Mouse (Mus musculus) hindlimb bud, embryonic 11.5 days (tissue): ENCODE measurements around the gene Anapc5.

Experiments used
- DNase-seq: peaks from one replicate; pipeline ENCODE4 v3.0.0-alpha.2; 2012; ENCODE audit warnings: low read depth, low spot score; ENCODE audit errors: extremely low spot score

Anapc5 gene

DNA sequence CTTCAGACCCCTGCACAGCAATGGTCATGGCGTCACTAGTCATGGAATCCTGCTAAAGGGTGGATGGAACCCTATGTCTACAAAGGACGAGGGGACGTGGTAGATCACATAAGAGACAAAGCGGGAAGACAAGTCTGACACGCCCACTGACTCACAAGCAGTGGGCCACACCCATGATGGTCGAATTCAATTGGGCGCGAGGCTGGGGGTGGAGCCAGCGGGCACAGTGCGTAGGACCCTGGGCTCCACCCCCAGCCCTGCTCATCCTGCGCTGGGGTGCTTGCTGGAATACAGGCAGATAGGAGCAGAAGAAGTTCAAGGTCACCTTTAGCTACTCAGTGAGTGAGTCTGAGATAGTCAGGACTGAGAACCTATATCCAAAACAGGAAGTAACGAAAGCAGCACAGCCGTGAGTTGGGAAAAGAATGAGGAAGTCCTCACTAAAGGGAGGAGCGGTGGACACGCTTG lies 52.0 kb downstream of the Anapc5 start:
- DNase-seq = no peak

DNA sequence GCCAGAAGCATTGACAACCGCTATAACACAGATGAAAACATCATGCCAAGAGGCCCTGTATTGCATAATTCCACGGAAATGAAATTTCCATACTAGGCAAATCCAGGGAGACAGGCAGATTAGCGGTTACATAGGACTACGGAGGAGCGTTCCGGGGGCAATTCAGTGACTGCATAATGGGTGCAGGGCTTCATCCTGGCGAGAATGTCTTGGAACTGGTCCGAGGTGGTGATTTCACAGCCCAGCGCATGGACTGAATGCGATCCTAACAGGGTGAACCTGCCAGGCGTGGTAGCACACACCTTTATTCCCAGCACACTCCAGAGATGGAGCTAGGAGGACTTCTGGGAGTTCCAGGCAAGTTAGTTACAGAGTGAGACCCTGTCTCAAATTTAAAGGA lies 53.9 kb downstream of the Anapc5 start:
- DNase-seq = no peak

DNA sequence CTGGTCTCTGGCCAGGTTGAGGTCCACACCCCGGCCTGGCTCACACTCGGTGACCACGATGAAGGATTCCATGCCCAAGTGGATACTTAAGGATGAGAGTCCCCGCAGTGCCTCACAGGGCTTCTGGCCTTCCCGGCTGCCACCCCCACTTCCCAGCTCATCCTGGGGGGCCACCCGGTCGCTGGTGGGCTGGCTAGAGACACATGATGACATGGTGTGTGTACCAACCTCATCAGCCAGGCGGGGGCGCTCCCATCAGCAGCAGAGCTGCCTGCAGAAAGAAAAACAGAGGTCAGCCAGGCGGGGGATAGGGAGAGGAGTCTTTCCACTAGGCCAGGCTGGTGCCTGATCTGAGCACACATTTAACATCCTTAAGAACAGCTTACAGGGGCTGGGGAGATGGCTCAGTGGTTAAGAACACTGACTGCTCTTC lies 57.1 kb downstream of the Anapc5 start:
- no peak for DNase-seq

DNA sequence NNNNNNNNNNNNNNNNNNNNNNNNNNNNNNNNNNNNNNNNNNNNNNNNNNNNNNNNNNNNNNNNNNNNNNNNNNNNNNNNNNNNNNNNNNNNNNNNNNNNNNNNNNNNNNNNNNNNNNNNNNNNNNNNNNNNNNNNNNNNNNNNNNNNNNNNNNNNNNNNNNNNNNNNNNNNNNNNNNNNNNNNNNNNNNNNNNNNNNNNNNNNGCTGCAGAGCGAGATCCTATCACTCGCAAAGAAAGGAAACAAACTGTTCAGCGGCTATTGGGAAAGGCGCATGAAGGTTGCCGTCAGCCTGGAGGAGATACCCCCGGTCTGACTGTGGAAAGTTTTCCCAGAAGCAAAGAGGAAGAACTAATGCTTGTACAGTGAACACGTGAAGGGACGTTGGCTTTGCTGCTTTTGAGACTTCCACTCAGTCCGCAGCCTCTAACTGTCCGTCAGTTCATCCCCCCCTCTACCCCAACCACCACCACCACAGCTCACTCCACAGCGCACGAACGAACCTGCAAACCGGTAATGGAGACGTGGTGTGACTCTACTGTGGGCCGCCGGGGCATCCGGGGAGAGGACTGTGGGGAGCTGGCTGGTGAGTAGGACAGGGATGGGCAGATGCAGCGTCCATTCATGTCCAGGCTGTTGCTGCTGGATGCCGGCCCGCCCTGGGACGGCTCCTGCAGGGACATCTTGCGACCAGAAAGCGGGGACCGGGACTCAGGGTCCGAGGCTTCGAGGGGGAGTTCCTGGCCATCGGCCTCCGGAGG lies 57.7 kb downstream of the Anapc5 start:
- no peak for DNase-seq

DNA sequence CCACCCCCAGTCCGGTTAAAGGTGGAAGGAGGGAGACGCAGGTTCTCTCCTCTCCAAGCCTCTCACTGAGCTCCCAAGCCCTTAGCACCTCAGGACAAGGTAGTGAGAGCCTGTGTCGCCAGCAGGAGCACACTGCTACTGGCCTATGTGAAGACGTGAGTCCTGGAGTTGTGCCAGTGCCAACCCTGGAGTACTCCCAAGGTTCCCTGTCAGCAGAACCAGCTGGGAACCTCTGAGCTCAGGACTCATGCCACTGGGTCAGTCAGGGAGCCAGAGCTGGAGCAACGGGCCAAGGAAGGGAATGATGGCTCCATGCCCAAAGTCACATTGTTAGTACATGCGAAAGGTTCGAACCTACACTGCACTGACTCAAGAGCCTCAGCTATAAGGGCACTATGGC lies 64.5 kb downstream of the Anapc5 start:
- DNase-seq = no peak

DNA sequence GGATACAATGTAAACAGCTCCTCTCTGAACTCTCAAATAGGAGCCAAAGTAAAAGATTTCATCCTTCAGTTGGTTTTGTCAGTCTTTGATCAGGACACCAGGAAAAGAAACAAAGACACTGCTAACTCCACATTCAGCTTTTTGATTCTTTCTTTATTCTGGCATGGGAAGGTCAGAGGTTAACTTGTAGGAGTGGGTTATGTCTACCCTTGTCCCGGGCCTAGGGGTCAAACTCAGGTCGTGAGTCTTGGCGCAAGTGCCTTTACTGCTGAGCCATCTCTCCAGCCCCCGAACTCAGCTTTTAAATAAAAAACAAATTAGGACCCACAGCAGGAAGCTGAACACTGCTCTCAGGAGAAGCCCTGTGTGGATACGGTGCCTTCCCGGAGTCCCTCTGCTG lies 65.0 kb downstream of the Anapc5 start:
- DNase-seq = no peak

DNA sequence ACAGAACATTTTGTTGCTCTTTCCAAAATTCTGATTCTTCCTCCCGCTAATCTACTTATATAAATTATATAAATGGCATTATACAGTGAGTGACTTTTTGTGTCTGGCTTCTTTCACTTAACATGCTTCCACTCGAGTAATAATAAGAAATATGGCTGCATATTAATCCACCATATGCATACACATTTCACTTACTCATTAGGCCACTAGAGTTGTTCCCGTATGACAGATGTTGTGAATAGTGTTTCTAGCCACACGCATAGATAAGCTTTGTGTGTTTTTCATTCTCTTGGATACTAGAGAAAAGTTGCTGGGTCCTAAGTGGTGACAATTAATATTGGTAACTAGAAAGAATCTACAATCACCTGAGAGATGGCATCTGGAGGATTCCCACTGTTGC lies 65.5 kb downstream of the Anapc5 start:
- no peak for DNase-seq

DNA sequence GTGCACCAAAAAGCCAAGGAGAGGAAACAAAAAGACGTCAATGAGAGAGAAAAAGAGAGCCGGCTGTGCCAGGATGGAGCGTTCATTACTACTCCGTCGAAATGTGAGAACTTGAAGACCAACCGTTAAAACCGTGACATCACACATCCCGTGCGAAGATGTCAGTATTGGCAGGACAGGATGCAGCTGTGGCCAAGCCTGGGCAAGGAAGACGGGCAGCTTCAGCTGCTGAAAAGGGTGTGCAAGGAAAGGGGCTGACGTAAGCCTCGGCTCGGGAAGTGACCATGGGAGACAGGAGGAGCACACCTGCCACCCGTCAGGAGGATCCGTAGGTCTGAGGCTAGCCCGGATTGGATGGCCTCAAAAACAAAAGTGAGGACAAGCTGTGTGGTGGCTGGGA lies 66.7 kb downstream of the Anapc5 start:
- DNase-seq = no peak

DNA sequence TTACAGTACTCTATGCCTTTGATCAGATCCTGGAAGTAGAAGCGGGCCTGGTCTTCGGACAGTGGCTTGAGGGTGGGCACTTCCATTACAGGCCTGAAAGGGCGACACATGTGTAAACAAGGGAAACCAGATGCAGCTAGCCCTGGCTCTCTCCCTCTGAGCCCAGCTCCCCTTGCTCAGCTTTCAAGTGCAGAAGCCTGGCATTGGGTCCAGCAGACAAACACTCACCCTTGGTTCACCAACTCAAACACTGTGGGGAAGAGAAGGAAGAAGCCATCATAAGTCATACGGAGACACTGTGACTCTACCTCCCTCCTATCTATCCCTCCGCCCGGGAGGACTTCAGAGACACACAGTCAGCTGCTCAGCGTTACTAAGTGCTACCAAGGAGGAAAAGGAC lies 73.2 kb downstream of the Anapc5 start:
- no peak for DNase-seq

DNA sequence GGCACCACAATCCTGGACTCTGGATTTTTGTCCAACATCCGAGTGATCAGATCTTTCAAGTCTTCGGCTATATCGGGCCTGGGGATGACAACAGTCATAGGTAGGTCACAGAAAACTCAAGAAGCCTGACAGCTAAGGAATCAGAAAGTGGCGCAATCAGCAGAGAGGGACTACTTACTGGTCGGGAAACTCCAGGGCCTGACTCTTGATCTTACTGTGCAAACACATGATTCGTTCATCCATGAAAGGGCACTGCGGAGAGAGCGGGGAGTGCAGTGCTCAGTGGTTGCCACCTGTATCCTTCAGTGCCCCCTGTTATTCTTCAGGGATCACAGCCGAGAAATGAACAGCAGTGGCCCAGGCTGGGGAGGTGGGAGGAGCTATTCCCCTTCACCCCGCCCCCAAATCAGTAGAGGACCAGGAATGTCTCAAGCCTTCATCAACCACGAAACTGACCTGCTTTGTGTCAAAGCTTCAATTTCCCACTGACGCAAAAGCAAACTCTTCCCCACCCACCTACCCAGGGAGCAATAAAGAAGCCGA lies 77.2 kb downstream of the Anapc5 start:
- DNase-seq = no peak
